Mouse (Mus musculus): Measurements from ENCODE around the gene Lypd6b. TPM values are rescaled to one million over a fixed set of nuclear protein-coding genes. Genes with fewer than 3 reads are reported as not detected.

Gene Lypd6b
- polyA plus RNA-seq, 1 experiment from 2014 or later = 18.8 TPM

GRCm38 (mm10) chr2:49922810-49923209 is 135.3 kb downstream of the Lypd6b start:
- Histone ChIP-seq H3K27me3 (replicated peaks; ENCODE audit: control insufficient read depth, insufficient read depth, low read length) (no peaks in the 10 kb centered on the region), H3K4me2 (ENCODE audit: low read length) (no peak overlapping the region), H3K9me3 (ENCODE audit: control insufficient read depth, low read length) (no peaks in the 10 kb centered on the region), H3K36me3 (ENCODE audit: control insufficient read depth, insufficient read depth, low read length) (no peaks in the 10 kb centered on the region), H3K9ac (ENCODE audit: low read depth, low read length) (no peak overlapping the region), H3K4me3 (ENCODE audit: low read length) (no peak overlapping the region), H3K27ac (ENCODE audit: low read depth, low read length) (no peak overlapping the region), H3K4me1 (ENCODE audit: control insufficient read depth, insufficient read depth, low read depth, low read length) (no peaks in the 10 kb centered on the region; the same call in 1 of the 2 replicates)
- ATAC-seq = peak; percentile 49; the same call in 1 of the 2 replicates
- WGBS = 61% methylated on average over 4 of the region's 4 CpGs

GRCm38 (mm10) chr2:49926186-49926585 is 138.7 kb downstream of the Lypd6b start:
- ATAC-seq = no peak
- Histone ChIP-seq H3K9me3 (ENCODE audit: control insufficient read depth, low read length) (no peaks in the 10 kb centered on the region), H3K27ac (ENCODE audit: low read depth, low read length) (no peak overlapping the region), H3K27me3 (replicated peaks; ENCODE audit: control insufficient read depth, insufficient read depth, low read length) (no peaks in the 10 kb centered on the region), H3K4me2 (ENCODE audit: low read length) (no peak overlapping the region), H3K4me3 (ENCODE audit: low read length) (no peak overlapping the region), H3K4me1 (ENCODE audit: control insufficient read depth, insufficient read depth, low read depth, low read length) (no peaks in the 10 kb centered on the region), H3K9ac (ENCODE audit: low read depth, low read length) (no peak overlapping the region), H3K36me3 (ENCODE audit: control insufficient read depth, insufficient read depth, low read length) (no peaks in the 10 kb centered on the region)
- 79% methylated on average over 5 of the region's 5 CpGs for whole genome bisulfite sequencing

- WGBS = 78% methylated on average over 1 of the region's 1 CpGs
- Histone ChIP-seq H3K27ac (ENCODE audit: low read depth, low read length) (no peak overlapping the region), H3K36me3 (ENCODE audit: control insufficient read depth, insufficient read depth, low read length) (no peaks in the 10 kb centered on the region), H3K9ac (ENCODE audit: low read depth, low read length) (no peak overlapping the region), H3K4me1 (ENCODE audit: control insufficient read depth, insufficient read depth, low read depth, low read length) (no peaks in the 10 kb centered on the region), H3K4me3 (ENCODE audit: low read length) (no peak overlapping the region), H3K27me3 (replicated peaks; ENCODE audit: control insufficient read depth, insufficient read depth, low read length) (no peaks in the 10 kb centered on the region), H3K4me2 (ENCODE audit: low read length) (no peak overlapping the region), H3K9me3 (ENCODE audit: control insufficient read depth, low read length) (no peaks in the 10 kb centered on the region)
- ATAC-seq = no peak
These were observed 139.9 kb downstream of the Lypd6b start for GRCm38 (mm10) chr2:49927362-49927761.

- WGBS = 84% methylated on average over 3 of the region's 3 CpGs
- ATAC-seq = no peak
These were observed 142.4 kb downstream of the Lypd6b start for GRCm38 (mm10) chr2:49929931-49930330.

GRCm38 (mm10) chr2:49937621-49938020 is 150.1 kb downstream of the Lypd6b start:
- no peaks in the 10 kb centered on the region for H3K4me1 ChIP-seq (ENCODE audit: control insufficient read depth, insufficient read depth, low read depth, low read length)
- no peak overlapping the region for H3K9ac ChIP-seq (ENCODE audit: low read depth, low read length)
- H3K4me3 ChIP-seq (ENCODE audit: low read length) = no peak overlapping the region
- H3K27me3 ChIP-seq (replicated peaks; ENCODE audit: control insufficient read depth, insufficient read depth, low read length) = no peaks in the 10 kb centered on the region
- H3K4me2 ChIP-seq (ENCODE audit: low read length) = no peak overlapping the region
- no peaks in the 10 kb centered on the region for H3K36me3 ChIP-seq (ENCODE audit: control insufficient read depth, insufficient read depth, low read length)
- 77% methylated on average over 13 of the region's 13 CpGs for WGBS
- no peak overlapping the region for H3K27ac ChIP-seq (ENCODE audit: low read depth, low read length)
- H3K9me3 ChIP-seq (ENCODE audit: control insufficient read depth, low read length) = no peaks in the 10 kb centered on the region
- no peak for ATAC-seq

More at GRCm38 (mm10) chr2:49929931-49930330, 142.4 kb downstream of the Lypd6b start:
- H3K36me3 ChIP-seq (ENCODE audit: control insufficient read depth, insufficient read depth, low read length) = no peaks in the 10 kb centered on the region
- no peak overlapping the region for H3K4me3 ChIP-seq (ENCODE audit: low read length)
- no peak overlapping the region for H3K9ac ChIP-seq (ENCODE audit: low read depth, low read length)
- H3K4me1 ChIP-seq (ENCODE audit: control insufficient read depth, insufficient read depth, low read depth, low read length) = no peaks in the 10 kb centered on the region
- no peak overlapping the region for H3K27ac ChIP-seq (ENCODE audit: low read depth, low read length)
- H3K9me3 ChIP-seq (ENCODE audit: control insufficient read depth, low read length) = no peaks in the 10 kb centered on the region
- no peak overlapping the region for H3K4me2 ChIP-seq (ENCODE audit: low read length)
- H3K27me3 ChIP-seq (replicated peaks; ENCODE audit: control insufficient read depth, insufficient read depth, low read length) = no peaks in the 10 kb centered on the region

- Histone ChIP-seq H3K27me3 (replicated peaks; ENCODE audit: control insufficient read depth, insufficient read depth, low read length) (no peaks in the 10 kb centered on the region), H3K27ac (ENCODE audit: low read depth, low read length) (no peak overlapping the region), H3K4me3 (ENCODE audit: low read length) (no peak overlapping the region), H3K9ac (ENCODE audit: low read depth, low read length) (no peak overlapping the region), H3K4me2 (ENCODE audit: low read length) (no peak overlapping the region), H3K4me1 (ENCODE audit: control insufficient read depth, insufficient read depth, low read depth, low read length) (no peaks in the 10 kb centered on the region), H3K36me3 (ENCODE audit: control insufficient read depth, insufficient read depth, low read length) (no peaks in the 10 kb centered on the region), H3K9me3 (ENCODE audit: control insufficient read depth, low read length) (no peaks in the 10 kb centered on the region)
- 74% methylated on average over 8 of the region's 8 CpGs for WGBS
- ATAC-seq = no peak
These were observed 150.8 kb downstream of the Lypd6b start for GRCm38 (mm10) chr2:49938246-49938645.

- 71% methylated on average over 6 of the region's 6 CpGs for WGBS
- H3K36me3 ChIP-seq (ENCODE audit: control insufficient read depth, insufficient read depth, low read length) = no peaks in the 10 kb centered on the region
- no peaks in the 10 kb centered on the region for H3K9me3 ChIP-seq (ENCODE audit: control insufficient read depth, low read length)
- H3K4me2 ChIP-seq (ENCODE audit: low read length) = no peak overlapping the region
- ATAC-seq = no peak
- no peak overlapping the region for H3K27ac ChIP-seq (ENCODE audit: low read depth, low read length)
- no peaks in the 10 kb centered on the region for H3K27me3 ChIP-seq (replicated peaks; ENCODE audit: control insufficient read depth, insufficient read depth, low read length)
- H3K4me1 ChIP-seq (ENCODE audit: control insufficient read depth, insufficient read depth, low read depth, low read length) = no peaks in the 10 kb centered on the region
- no peak overlapping the region for H3K9ac ChIP-seq (ENCODE audit: low read depth, low read length)
- no peak overlapping the region for H3K4me3 ChIP-seq (ENCODE audit: low read length)
These were observed 152.9 kb downstream of the Lypd6b start for GRCm38 (mm10) chr2:49940372-49940771.

GRCm38 (mm10) chr2:49942100-49942499 is 154.6 kb downstream of the Lypd6b start:
- no peak for ATAC-seq
- no peaks in the 10 kb centered on the region for H3K9me3 ChIP-seq (ENCODE audit: control insufficient read depth, low read length)
- no peak overlapping the region for H3K27ac ChIP-seq (ENCODE audit: low read depth, low read length)
- H3K4me3 ChIP-seq (ENCODE audit: low read length) = no peak overlapping the region
- no peak overlapping the region for H3K4me2 ChIP-seq (ENCODE audit: low read length)
- no peaks in the 10 kb centered on the region for H3K4me1 ChIP-seq (ENCODE audit: control insufficient read depth, insufficient read depth, low read depth, low read length)
- H3K27me3 ChIP-seq (replicated peaks; ENCODE audit: control insufficient read depth, insufficient read depth, low read length) = no peaks in the 10 kb centered on the region
- whole genome bisulfite sequencing = 81% methylated on average over 5 of the region's 5 CpGs
- no peak overlapping the region for H3K9ac ChIP-seq (ENCODE audit: low read depth, low read length)
- no peaks in the 10 kb centered on the region for H3K36me3 ChIP-seq (ENCODE audit: control insufficient read depth, insufficient read depth, low read length)

GRCm38 (mm10) chr2:49951681-49952080 is 164.2 kb downstream of the Lypd6b start:
- no peak overlapping the region for H3K4me3 ChIP-seq (ENCODE audit: low read length)
- H3K9me3 ChIP-seq (ENCODE audit: control insufficient read depth, low read length) = no peaks in the 10 kb centered on the region; the same call in 1 of the 2 replicates
- H3K4me2 ChIP-seq (ENCODE audit: low read length) = no peak overlapping the region
- ATAC-seq = no peak
- no peak overlapping the region for H3K27ac ChIP-seq (ENCODE audit: low read depth, low read length)
- no peaks in the 10 kb centered on the region for H3K36me3 ChIP-seq (ENCODE audit: control insufficient read depth, insufficient read depth, low read length)
- WGBS = 69% methylated on average over 4 of the region's 4 CpGs
- H3K4me1 ChIP-seq (ENCODE audit: control insufficient read depth, insufficient read depth, low read depth, low read length) = no peaks in the 10 kb centered on the region
- no peak overlapping the region for H3K9ac ChIP-seq (ENCODE audit: low read depth, low read length)
- no peaks in the 10 kb centered on the region for H3K27me3 ChIP-seq (replicated peaks; ENCODE audit: control insufficient read depth, insufficient read depth, low read length)
